Mouse (Mus musculus) natural killer cell, adult 2 months (primary cell): Measurements from ENCODE around the gene Gm20917.
"Not testable (repeated sequence)": the region's sequence is repeated elsewhere in the genome, so short reads cannot be mapped to it uniquely, and the experiment has no call there.

Experiments
- DNase-seq, 2 experiments: peaks; one replicate each; pipeline ENCODE4 v3.0.0; 2022; ENCODE audit warnings: low spot score in 2 of 2

Gm20917 gene

DNA sequence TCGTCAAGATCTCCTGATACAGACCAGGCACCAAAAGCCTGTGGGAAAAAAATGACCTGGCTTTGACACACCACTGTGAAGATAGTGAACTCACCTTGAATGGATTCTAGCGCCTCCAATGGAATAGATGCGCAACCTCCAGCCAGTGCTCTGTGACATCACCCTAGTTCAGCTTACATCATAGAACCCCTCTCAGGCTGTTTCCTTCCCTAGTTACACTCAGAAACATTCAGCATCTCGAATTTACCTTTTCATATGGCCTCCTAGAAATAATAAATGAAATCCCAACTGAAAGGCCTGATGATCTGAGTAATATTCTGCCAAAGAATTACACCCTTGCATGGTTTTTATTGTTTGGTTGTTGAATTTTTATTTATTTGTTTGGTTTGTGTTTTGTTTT lies at the start of gene Gm20917:
Gene Gm20917 (minus strand): TSS at position 101 of the 400 bp plus-strand sequence.
- DNase-seq: not testable (repeated sequence)
